Mouse (Mus musculus): ENCODE measurements at regions not wholly inside any gene's neighbourhood (a gene's known extent, or its start where the extent isn't known, plus 50 kb on each side); places are given as distances from the start of the nearest gene placed in this dataset.

- intact Hi-C loops (cut with DNase I), result no loop called here
- DNase-seq, result no peak
Measured at GRCm38 (mm10) chr3:52468326-52468725, 200.2 kb downstream of the Foxo1 start.

DNA sequence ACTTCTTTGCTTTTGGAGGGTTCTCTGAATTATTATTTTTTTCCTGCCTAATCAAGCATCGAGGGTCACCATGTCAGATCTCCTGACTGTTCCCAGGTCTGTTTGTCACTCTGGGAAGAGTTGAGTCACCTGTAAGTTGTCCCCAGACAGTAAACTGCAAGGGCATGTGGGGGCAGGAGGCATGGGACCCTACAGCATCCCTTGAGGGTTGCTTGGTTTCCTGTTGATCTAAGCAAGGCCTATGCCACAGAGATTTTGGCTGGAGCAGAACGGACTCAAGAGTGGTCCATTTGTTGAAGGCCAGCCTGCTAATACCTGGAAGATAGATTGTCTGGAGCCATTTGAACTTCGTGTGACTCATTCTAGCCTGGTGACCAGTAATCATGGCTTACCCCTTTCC, 199.7 kb downstream of the Foxo1 start:
- no peak for DNase-seq
- intact Hi-C loops (cut with DNase I), result no loop called here

GRCm38 (mm10) chr3:52466984-52467565, 198.9 kb downstream of the Foxo1 start:
- intact Hi-C loops (cut with DNase I), result no loop called here
- DNase-seq, result no peak

DNA sequence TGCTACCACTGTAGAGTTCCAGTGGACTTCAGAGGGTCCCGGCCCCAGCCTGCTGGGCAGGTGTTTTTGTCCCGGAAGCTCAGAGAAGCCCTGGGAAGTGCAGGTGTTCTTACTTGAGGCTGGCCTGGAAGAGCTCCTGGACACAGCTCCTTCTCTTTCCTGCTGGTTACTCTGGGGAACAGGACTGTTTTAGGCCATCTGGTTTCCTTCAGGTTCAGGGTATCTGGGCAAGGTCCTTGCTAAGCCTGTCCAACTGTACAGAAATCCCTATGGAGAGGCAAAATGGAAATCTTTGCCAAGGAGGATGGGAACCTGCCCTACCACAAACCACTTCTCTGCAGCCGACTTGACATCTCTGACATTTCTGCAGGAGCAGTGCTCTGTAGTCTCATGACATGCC, 198.4 kb downstream of the Foxo1 start:
- no peak for DNase-seq
- intact Hi-C loops (cut with DNase I), result no loop called here

- DNase-seq, result no peak
- intact Hi-C loops (cut with DNase I), result no loop called here
Measured at GRCm38 (mm10) chr3:52463911-52464310, 195.8 kb downstream of the Foxo1 start.

DNA sequence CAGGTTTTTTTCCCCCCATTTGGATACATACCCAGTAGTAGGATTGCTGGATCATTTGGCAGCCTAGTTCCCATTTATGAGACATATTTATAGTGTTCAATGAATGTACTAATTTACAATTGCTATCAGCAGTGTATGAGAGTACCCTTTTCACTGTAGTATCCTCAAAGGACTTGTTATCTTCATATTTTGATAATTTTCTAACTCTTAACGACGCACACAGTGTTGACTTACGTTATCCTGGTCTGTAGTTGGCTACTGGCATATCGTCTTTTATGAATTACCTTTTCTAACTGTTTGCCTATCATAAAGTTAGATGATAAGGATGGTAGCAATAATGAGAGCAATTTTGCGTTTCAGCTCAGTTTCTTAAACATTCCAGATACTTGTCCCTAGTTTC, 186.8 kb downstream of the Foxo1 start:
- intact Hi-C loops (cut with DNase I), result no loop called here
- no peak for DNase-seq

GRCm38 (mm10) chr3:52453041-52453440, 184.9 kb downstream of the Foxo1 start:
- no peak for DNase-seq
- intact Hi-C loops (cut with DNase I), result no loop called here

DNA sequence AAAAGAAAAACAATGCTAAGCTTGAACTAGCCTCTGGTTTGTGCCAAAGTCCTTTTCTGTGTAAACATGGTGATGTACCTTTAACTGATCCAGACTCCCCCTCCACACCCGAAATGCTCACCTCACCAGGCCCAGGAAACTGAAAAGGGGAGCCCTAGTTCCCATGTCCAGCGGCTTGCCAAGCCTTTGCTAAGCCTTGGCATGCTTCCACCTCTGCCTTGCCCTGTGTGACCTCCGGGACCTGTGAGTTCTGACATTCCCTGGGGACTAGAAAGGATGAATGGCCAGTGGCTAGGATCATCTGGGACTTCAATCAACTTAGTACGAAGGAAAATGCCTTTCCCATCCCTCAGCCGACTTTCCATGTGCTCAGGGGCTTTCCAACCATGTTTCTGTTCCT, 184.2 kb downstream of the Foxo1 start:
- no peak for DNase-seq
- intact Hi-C loops (cut with DNase I), result no loop called here

GRCm38 (mm10) chr3:52446991-52447390, 178.9 kb downstream of the Foxo1 start:
- intact Hi-C loops (cut with DNase I), result no loop called here
- DNase-seq, result no peak

DNA sequence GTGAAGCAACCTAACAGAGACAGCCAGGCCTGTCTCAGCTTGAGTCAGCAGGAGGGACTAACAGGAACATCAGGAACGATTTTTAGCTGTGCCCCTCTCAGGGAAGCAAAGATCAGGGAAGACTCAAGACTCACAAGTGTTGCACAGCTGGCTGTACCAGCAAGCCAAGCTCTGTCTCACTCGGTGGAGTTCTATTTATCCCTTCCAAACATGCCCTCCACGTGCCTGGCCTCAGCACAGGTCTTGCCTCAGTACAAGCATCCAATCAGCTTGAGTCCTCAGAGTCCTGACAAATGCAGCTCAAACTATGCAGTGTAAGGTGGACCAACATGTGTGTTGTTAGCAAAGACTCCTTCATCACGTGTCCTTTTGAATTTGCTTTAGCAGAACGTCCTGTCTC, 178.4 kb downstream of the Foxo1 start:
- DNase-seq, result no peak
- intact Hi-C loops (cut with DNase I), result no loop called here

DNA sequence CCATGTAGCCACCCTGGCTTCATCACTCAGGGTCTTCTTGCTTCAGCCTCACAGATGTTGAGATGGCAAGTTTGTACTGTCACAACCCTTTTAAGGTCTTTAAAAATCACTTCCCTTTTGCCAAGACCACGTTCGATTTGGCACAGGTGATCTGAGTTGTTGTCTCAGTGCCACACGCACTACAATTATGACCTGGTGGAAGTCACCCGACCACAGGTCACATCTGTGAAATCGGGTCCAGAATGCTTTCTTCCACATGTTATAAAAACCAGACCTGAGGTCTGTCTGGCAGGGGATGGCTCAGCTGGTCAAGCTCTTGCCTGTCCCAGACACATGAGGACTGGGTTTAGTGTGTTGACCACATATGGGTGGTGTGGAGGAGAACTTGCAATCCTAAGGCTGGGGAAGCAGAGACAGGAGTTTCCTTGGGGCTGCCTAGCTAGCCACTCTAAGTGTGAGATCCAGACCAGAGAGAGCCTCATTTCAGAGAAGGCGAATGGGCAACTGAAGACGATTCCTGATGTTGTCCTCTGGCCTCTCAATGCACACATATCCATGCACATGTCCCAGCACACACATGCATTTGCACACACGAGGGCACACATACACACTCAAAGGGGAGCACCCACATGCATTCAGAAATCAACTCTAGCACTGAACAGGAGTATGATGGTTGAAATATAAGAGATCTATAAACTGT, 176.4 kb downstream of the Foxo1 start:
- intact Hi-C loops (cut with DNase I), result no loop called here
- no peak for DNase-seq

DNA sequence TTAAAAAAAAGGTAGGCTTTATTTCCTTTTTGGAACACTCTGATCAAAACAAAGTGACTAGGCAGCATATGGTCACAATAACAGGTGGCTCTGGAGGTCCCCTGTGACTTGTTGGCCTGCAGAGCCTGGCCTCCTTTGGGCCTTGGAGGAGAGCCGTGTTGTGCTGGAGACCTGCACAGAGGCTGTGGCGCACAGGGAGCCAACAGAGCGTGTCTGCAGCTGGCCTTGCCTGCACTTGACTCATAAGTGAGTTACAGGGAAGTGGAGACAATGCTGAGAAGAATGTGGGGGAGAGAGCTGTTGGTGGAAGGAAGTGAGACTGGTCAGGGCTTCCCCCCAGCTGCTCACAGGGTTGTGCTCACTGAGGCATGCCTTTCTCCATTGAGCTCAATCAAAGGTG, 175.7 kb downstream of the Foxo1 start:
- intact Hi-C loops (cut with DNase I), result no loop called here
- DNase-seq, result peak; percentile 45

GRCm38 (mm10) chr3:52429014-52429589, 161.0 kb downstream of the Foxo1 start:
- intact Hi-C loops (cut with DNase I), result no loop called here
- no peak for DNase-seq

DNA sequence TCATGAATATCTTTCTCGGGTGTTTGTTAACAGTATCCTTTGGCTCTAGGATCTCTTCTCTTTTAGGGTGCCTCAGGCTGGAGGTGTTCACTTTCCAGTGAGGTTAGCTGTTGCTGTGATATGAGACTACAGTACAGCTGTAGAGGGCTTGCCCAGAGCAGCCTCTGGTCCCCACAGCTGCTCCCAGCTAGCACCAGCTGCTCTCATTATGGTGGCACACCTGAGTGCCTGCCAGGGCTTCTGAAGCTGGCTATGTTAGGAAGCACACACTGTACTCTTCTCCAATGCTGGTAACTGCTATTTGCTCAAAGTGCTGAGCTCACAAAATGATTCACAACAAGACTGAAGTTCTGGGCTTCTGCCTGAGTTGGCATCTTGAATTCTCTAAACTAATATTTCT, 154.7 kb downstream of the Foxo1 start:
- no peak for DNase-seq
- intact Hi-C loops (cut with DNase I), result no loop called here

DNA sequence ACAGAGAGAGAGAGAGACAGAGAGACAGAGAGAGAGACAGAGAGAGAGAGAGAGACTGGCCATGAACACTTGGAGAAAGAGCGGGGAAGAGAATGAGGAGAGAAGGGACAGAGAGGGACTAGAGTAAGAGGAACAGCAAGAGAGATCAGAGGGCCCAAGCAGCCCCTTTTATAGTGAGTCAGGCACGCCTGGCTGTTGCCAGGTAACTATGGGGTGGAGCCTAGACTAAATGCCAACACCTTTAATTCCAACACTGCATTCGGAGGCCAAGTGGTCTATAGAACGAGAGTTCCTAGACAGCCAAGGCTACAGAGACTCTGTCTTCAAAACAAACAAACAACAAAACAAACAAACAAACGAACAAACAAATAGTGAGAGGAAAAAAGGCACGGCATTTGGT, 148.1 kb downstream of the Foxo1 start:
- no peak for DNase-seq
- intact Hi-C loops (cut with DNase I), result no loop called here

DNA sequence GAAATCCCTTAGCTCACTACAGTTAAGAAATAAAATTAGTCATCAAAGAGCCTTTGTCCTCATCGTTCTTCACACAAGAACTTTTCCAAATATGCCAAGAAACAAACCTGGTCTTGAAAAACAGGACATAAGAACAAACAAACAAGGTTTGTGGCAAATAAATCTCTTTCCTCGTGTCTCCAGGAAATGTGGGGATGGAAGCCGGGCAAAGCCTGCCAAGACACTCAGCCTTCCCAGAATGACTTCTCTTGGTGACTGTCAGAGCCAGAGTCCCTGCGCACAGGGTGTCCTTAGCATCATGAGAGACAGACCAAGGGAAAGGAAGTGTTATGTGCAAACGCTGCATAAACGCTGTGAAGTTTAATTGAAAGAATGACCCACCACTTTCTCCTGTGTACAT, 147.2 kb downstream of the Foxo1 start:
- intact Hi-C loops (cut with DNase I), result no loop called here
- no peak for DNase-seq

DNA sequence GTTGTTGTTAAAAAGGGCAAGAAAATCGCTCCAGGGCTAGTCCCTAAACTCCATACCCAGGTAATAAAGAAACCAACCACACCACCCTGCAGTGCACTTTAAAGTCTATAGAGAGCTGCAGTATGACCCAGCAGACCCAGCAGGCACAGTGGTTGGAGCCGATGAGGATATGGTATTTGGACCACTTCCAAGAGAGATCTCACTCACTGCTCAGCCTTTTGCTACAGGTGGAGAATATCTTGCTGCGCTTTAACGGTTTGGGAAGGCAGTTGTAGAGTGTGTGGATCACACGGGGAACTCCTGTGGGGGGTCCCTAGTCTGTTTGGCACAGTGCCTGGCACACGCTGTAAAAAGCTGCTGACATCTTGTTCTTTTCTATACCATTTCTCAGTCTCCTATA, 145.9 kb downstream of the Foxo1 start:
- DNase-seq, result no peak
- intact Hi-C loops (cut with DNase I), result no loop called here

DNA sequence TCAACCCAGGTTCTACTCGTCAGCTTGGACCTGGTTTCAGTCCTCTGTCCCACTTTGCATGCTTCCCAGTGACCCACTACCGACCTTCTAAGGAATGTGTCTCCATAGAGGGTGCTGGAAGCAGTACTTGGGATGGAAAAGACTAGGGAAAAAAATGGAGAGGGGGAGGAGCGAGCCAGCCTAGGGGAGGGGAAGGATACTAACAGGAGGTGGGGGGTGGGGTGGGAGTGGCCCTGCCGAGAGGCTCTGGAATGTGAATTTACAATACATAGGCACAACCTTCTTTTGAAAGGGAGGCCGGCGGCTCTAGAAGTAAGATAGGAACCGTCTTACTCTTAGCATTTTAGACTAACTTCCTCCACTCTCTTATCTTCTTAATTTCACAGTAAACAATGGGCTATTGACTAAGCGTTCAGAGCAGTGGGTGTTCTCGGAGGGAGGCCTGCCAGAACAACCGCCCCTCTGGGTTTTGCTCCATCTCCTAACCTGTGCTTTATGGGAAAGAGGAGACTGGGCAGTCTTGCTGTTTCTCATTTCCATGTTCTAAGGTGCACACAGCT, 145.1 kb downstream of the Foxo1 start:
- DNase-seq, result no peak
- intact Hi-C loops (cut with DNase I), result no loop called here

DNA sequence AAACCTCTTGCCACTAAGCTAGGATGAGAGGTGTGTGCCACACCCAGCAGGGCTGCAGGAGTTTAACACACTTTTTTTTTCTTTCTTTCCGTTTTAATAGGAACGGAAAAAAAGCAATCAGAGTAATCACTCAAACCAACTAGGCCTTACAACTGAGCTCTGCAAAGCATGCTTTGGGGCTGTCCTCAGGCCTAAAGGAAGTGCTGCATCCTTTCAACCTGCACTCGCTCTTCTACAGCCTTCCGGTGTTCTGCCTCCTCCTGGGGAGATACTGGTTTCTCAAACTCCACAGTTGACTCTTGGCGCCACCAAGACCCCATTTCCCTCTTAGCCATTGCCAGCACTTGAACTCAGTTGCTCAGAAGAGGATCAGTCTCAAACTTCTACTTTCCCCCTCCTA, 143.2 kb downstream of the Foxo1 start:
- DNase-seq, result no peak
- intact Hi-C loops (cut with DNase I), result no loop called here

DNA sequence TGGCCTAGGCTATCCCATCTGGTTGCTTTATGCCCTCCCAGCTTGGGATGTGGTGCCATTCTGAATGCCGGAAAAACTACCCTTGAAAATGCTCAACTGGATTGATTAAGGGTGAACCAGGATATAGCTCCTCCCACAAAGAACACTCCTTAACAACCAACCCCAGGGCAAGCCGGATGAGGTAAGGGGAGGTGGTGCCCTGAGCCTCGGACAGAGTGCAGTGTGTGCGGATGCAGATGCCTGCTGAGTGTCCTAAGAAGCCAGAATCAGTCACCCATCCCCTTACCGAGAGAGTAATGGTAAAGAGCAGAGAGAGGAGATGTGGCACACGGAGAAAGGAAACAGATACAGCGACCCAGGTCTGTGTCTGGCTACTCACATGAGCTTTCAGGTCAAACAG, 141.3 kb downstream of the Foxo1 start:
- no peak for DNase-seq
- intact Hi-C loops (cut with DNase I), result loop anchor here (10.0 kb wide), 1 partner anchor 135 kb away; no protein-coding TSS in a partner anchor

- DNase-seq, result no peak
- intact Hi-C loops (cut with DNase I), result loop anchor here (10.0 kb wide), 1 partner anchor 132 kb away; no protein-coding TSS in a partner anchor
Measured at GRCm38 (mm10) chr3:52406778-52407318, 138.7 kb downstream of the Foxo1 start.

GRCm38 (mm10) chr3:52404636-52405035, 136.5 kb downstream of the Foxo1 start:
- intact Hi-C loops (cut with DNase I), result loop anchor here (10.0 kb wide), 1 partner anchor 130 kb away; no protein-coding TSS in a partner anchor
- DNase-seq, result no peak

Data from left cerebral cortex, postnatal 4 days (tissue).